Mouse (Mus musculus) ES-Bruce4 (cell line): ENCODE measurements around the gene Gm572.

Source experiments
- CTCF ChIP-seq: IDR thresholded peaks from one replicate; pipeline ENCODE4 v1.8.1; 2011; ENCODE audit warnings: low read depth, low read length
- EP300 ChIP-seq: IDR thresholded peaks from 2 replicates; pipeline ENCODE4 v1.6.1; 2011; ENCODE audit warnings: low read depth, low read length; ENCODE audit not compliant: insufficient read depth

- no peak for TF ChIP-seq EP300
- no peak for TF ChIP-seq CTCF
These were observed 70.9 kb downstream of the Gm572 start for GRCm38 (mm10) chr4:148714064-148714463.
